Mouse (Mus musculus) brain, embryonic 14.5 days (tissue): ENCODE measurements around the gene Actr8.

Experiments used
- CTCF ChIP-seq: fragments of 200-500 bp; IDR thresholded peaks from 2 replicates; pipeline ENCODE4 v1.5.1; 2012; ENCODE audit warnings: inconsistent platforms, mild to moderate bottlenecking, moderate library complexity, borderline replicate concordance; ENCODE audit not compliant: insufficient read depth, insufficient read length; ENCODE audit errors: extremely low read depth
- POLR2A ChIP-seq: fragments of 200-500 bp; IDR thresholded peaks from 2 replicates; pipeline ENCODE4 v1.6.1; 2012; ENCODE audit warnings: mild to moderate bottlenecking, inconsistent platforms, borderline replicate concordance; ENCODE audit not compliant: poor library complexity, insufficient read depth, insufficient read length, severe bottlenecking; ENCODE audit errors: extremely low read depth

- TF ChIP-seq CTCF: no peak
- TF ChIP-seq POLR2A: no peak
These were observed 44.3 kb downstream of the Actr8 start for GRCm38 (mm10) chr14:30022471-30022870.
